8 mouse cellular contexts compared by ENCODE assay signal in the genomic region with DNA sequence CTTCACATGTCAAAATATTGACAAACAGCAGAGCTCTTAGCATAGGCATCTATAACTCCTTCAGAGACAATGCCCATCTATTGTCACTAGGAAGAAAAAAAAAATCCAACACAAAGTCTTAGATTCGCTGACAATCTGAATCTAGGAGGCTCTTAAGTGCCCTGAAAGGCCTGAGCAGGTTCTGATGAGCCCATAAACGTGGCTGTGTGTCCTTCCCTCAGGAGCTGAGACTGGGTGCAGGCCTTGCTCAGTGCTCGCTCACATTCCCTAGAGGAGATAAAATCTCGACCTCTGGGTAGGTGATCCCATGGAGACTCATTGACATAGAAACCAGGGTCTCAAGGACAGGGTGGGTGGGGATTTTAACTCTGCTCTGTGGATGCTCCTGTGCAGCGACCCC. TPM values are rescaled to one million over a fixed set of nuclear protein-coding genes. Genes with fewer than 3 reads are reported as not detected.
DNase-seq lines count a peak whose midpoint lies in the region; ATAC-seq and TF ChIP-seq lines count a peak whose summit lies in the region.

No protein-coding gene starts in this region.

- WGBS in heart, embryonic 12.5 days, result 13% methylated on average over 5 of the region's 5 CpGs
- 22% methylated on average over 5 of the region's 5 CpGs for WGBS in hindbrain, embryonic 10.5 days
- WGBS in midbrain, embryonic 10.5 days, result 20% methylated on average over 5 of the region's 5 CpGs

- no peak for DNase-seq in heart, postnatal 4 days
- DNase-seq in ES-E14 (ENCODE audit: low read depth, low spot score), result no peak
- DNase-seq in hindbrain, embryonic 10.5 days (ENCODE audit: low spot score), result no peak
- DNase-seq in midbrain, embryonic 10.5 days (ENCODE audit: low spot score), result no peak
- DNase-seq in gastrocnemius, postnatal 4 days (ENCODE audit: low spot score in 2 of 2), result no peak
- no peak for DNase-seq in kidney, adult 18-20 months
- DNase-seq in left cerebral cortex, postnatal 4 days, result no peak

- peak overlapping the region; percentile 82 for H3K4me2 ChIP-seq in heart, embryonic 12.5 days

- no peaks in the 10 kb centered on the region for H3K27me3 ChIP-seq in heart, embryonic 12.5 days (replicated peaks)
- H3K27me3 ChIP-seq in hindbrain, embryonic 10.5 days (ENCODE audit: insufficient read depth, poor library complexity, severe bottlenecking), result peaks cover 24% of the 10 kb centered on the region
- H3K27me3 ChIP-seq in midbrain, embryonic 10.5 days (ENCODE audit: low read depth, poor library complexity, severe bottlenecking), result peaks cover 36% of the 10 kb centered on the region

- ATAC-seq in heart, embryonic 12.5 days (ENCODE audit: insufficient number of reproducible peaks, low FRiP score), result no peak

- in situ Hi-C loops in ES-E14 (cut with MboI; ENCODE audit: low sequenced_read_pairs in 2 of 2, unreplicated experiment in 2 of 2), result no loop called here

- H3K4me1 ChIP-seq in heart, embryonic 12.5 days (replicated peaks), result peaks cover 19% of the 10 kb centered on the region
- H3K4me1 ChIP-seq in ES-E14 (ENCODE audit: control insufficient read depth in 2 of 2, insufficient read depth in 2 of 2, low read length in 2 of 2, poor library complexity in 1 of 2), result peaks cover 0 to 5% of the 10 kb centered on the region in 2 experiments; a peak in 2 of 4 replicates
- H3K4me1 ChIP-seq in hindbrain, embryonic 10.5 days (replicated peaks), result peaks cover 34% of the 10 kb centered on the region
- H3K4me1 ChIP-seq in midbrain, embryonic 10.5 days, result peaks cover 38% of the 10 kb centered on the region

- intact Hi-C loops in left cerebral cortex, postnatal 4 days (cut with DNase I), result no loop called here

- no peaks in the 10 kb centered on the region for H3K36me3 ChIP-seq in heart, embryonic 12.5 days
- no peaks in the 10 kb centered on the region; the same call in 1 of the 2 replicates for H3K36me3 ChIP-seq in ES-E14 (ENCODE audit: control insufficient read depth, insufficient read depth, low read length, poor library complexity, severe bottlenecking)
- H3K36me3 ChIP-seq in hindbrain, embryonic 10.5 days, result no peaks in the 10 kb centered on the region
- no peaks in the 10 kb centered on the region for H3K36me3 ChIP-seq in midbrain, embryonic 10.5 days

- peak overlapping the region; percentile 84 for H3K4me3 ChIP-seq in heart, embryonic 12.5 days
- peak overlapping the region; percentile 77 to 97 for H3K4me3 ChIP-seq in ES-E14 (ENCODE audit: insufficient read depth in 1 of 2, low read depth in 1 of 2, low read length in 2 of 2, poor library complexity in 1 of 2, severe bottlenecking in 1 of 2)
- H3K4me3 ChIP-seq in hindbrain, embryonic 10.5 days, result peak overlapping the region; percentile 74
- H3K4me3 ChIP-seq in midbrain, embryonic 10.5 days, result peak overlapping the region; percentile 74

- H3K27ac ChIP-seq in heart, embryonic 12.5 days (ENCODE audit: poor library complexity, severe bottlenecking), result peak overlapping the region; percentile 86; the same call in 1 of the 2 replicates
- H3K27ac ChIP-seq in ES-E14 (ENCODE audit: insufficient read depth, low read depth, low read length, poor library complexity, severe bottlenecking), result no peak overlapping the region
- peak overlapping the region; percentile 87; the same call in 1 of the 2 replicates for H3K27ac ChIP-seq in hindbrain, embryonic 10.5 days
- 0 out of 2 replicates have a peak overlapping the region, but pooled peaks have one; percentile 88 for H3K27ac ChIP-seq in midbrain, embryonic 10.5 days (replicated peaks)

- no peaks in the 10 kb centered on the region for H3K9me3 ChIP-seq in heart, embryonic 12.5 days (replicated peaks)
- H3K9me3 ChIP-seq in ES-E14 (ENCODE audit: control insufficient read depth, insufficient read depth, low read depth, low read length), result no peaks in the 10 kb centered on the region
- no peaks in the 10 kb centered on the region for H3K9me3 ChIP-seq in hindbrain, embryonic 10.5 days
- no peaks in the 10 kb centered on the region for H3K9me3 ChIP-seq in midbrain, embryonic 10.5 days (replicated peaks)

- peak overlapping the region; percentile 89 for H3K9ac ChIP-seq in heart, embryonic 12.5 days
- H3K9ac ChIP-seq in ES-E14 (ENCODE audit: insufficient read depth, low read depth, low read length, poor library complexity, severe bottlenecking), result peak overlapping the region; percentile 92

TF ChIP-seq in ES-E14, 5 proteins besides CTCF, POLR2A, EP300 and RAD21:
- TF ChIP-seq ZNF384 (IDR thresholded peaks at IDR 0.05; ENCODE audit: low read depth, low read length), result no peak

RNA-seq across cellular contexts. Expression of a gene that starts 2.1 kb away (rescaled TPM):
- polyA plus RNA-seq in heart, embryonic 12.5 days (2016; fragmentation: Nextera tagmentation; extraction: Ambion mirVana), result 19.8 and 20.8 TPM in 2 replicates
- total RNA-seq in heart, postnatal 4 days (2021), result 10 to 100 TPM; 15.0 to 16.5 TPM
- total RNA-seq in ES-E14 (2012; rRNA removed), result 18.4 and 28.6 TPM in 2 replicates
- 8.7 and 12.8 TPM in 2 replicates for polyA plus RNA-seq in hindbrain, embryonic 10.5 days (2016; fragmentation: Nextera tagmentation; extraction: Ambion mirVana)
- 12.1 and 13.0 TPM in 2 replicates for polyA plus RNA-seq in midbrain, embryonic 10.5 days (2016; fragmentation: Nextera tagmentation; extraction: Ambion mirVana)
- total RNA-seq in gastrocnemius, postnatal 4 days (2021), result 1 to 10 TPM; 4.9 to 5.0 TPM
- 10 to 100 TPM; 14.0 to 14.8 TPM for total RNA-seq in left cerebral cortex, postnatal 4 days (2021)
